Mouse (Mus musculus): ENCODE data around the gene Tgfbr3. TPM values are rescaled to one million over a fixed set of nuclear protein-coding genes. Genes with fewer than 3 reads are reported as not detected.
A peak's percentile ranks its signal among the peaks of the same experiment; 100 is the strongest.

Tgfbr3 gene
- polyA plus RNA-seq, 1 experiment, result 6.1 TPM

- Histone ChIP-seq H3K4me3 (ENCODE audit: insufficient read depth, low read length) (no peak overlapping the region), H3K27ac (ENCODE audit: insufficient read depth, low read length) (no peak overlapping the region), H3K4me1 (ENCODE audit: control insufficient read depth, insufficient read depth, low read length) (no peaks in the 10 kb centered on the region)
- no peak for TF ChIP-seq CTCF (IDR thresholded peaks at IDR 0.05; ENCODE audit: extremely low read depth, insufficient read depth, low read length)
- no peak for TF ChIP-seq POLR2A (IDR thresholded peaks at IDR 0.05; ENCODE audit: extremely low read depth, insufficient read depth, low read length)
These were observed 6.5 kb upstream of the Tgfbr3 start for GRCm38 (mm10) chr5:107295817-107296511.

GRCm38 (mm10) chr5:107295061-107295816, 5.8 kb upstream of the Tgfbr3 start:
- Histone ChIP-seq H3K4me3 (ENCODE audit: insufficient read depth, low read length) (no peak overlapping the region), H3K27ac (ENCODE audit: insufficient read depth, low read length) (no peak overlapping the region), H3K4me1 (ENCODE audit: control insufficient read depth, insufficient read depth, low read length) (no peaks in the 10 kb centered on the region)
- TF ChIP-seq CTCF (IDR thresholded peaks at IDR 0.05; ENCODE audit: extremely low read depth, insufficient read depth, low read length), result no peak
- TF ChIP-seq POLR2A (IDR thresholded peaks at IDR 0.05; ENCODE audit: extremely low read depth, insufficient read depth, low read length), result no peak

DNA sequence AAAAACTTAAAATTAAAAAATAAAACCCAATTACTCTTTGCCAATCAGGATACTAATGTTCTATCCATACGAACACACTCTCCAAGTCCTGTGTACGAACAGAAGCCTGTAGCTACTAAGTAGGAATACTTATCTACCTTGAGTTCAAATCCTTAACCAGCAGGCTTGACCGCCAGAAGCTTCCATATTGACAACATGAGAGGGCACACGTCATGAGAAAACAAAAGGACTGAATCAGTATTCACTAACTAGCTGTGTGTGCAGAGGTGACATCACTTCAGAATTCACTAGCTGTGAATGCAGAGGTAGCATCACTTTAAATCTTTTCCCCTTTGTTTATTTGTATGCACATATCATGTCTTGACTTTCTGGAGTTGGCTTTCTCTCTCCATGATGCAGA, 4.6 kb upstream of the Tgfbr3 start:
- Histone ChIP-seq H3K4me3 (ENCODE audit: insufficient read depth, low read length) (no peak overlapping the region), H3K4me1 (ENCODE audit: control insufficient read depth, insufficient read depth, low read length) (no peaks in the 10 kb centered on the region), H3K27ac (ENCODE audit: insufficient read depth, low read length) (no peak overlapping the region)
- TF ChIP-seq CTCF (IDR thresholded peaks at IDR 0.05; ENCODE audit: extremely low read depth, insufficient read depth, low read length) (no peak), POLR2A (IDR thresholded peaks at IDR 0.05; ENCODE audit: extremely low read depth, insufficient read depth, low read length) (no peak)

DNA sequence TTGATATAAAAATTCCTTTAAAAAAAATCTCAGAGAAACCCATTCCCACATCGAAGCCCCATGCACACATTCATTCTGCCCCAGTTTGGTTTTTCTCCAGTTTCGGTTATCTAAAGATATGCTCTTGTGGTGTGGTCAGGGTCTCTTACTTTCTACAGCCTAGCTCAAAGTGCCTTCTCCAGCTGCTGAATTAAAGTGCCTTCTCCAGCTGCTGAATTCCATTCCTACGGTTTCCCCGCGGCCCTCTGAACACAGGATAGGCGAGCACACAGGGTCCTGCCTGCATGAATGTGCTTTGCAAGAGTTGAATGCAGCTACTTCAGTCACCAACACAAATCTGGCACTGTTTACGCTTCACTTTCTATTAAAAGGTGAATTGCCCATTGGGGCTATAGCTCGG, 557 bp upstream of the Tgfbr3 start:
- H3K4me1 ChIP-seq (ENCODE audit: control insufficient read depth, insufficient read depth, low read length), result no peaks in the 10 kb centered on the region
- no peak overlapping the region for H3K27ac ChIP-seq (ENCODE audit: insufficient read depth, low read length)
- TF ChIP-seq CTCF (IDR thresholded peaks at IDR 0.05; ENCODE audit: extremely low read depth, insufficient read depth, low read length) (no peak), POLR2A (IDR thresholded peaks at IDR 0.05; ENCODE audit: extremely low read depth, insufficient read depth, low read length) (no peak)
- H3K4me3 ChIP-seq (ENCODE audit: insufficient read depth, low read length), result no peak overlapping the region; the same call in 1 of the 2 replicates

GRCm38 (mm10) chr5:107288427-107289233, 799 bp downstream of the Tgfbr3 start:
- H3K27ac ChIP-seq (ENCODE audit: insufficient read depth, low read length), result peak overlapping the region; percentile 68
- peak overlapping the region; percentile 98 for H3K4me3 ChIP-seq (ENCODE audit: insufficient read depth, low read length)
- TF ChIP-seq CTCF (IDR thresholded peaks at IDR 0.05; ENCODE audit: extremely low read depth, insufficient read depth, low read length) (no peak), POLR2A (IDR thresholded peaks at IDR 0.05; ENCODE audit: extremely low read depth, insufficient read depth, low read length) (no peak)
- H3K4me1 ChIP-seq (ENCODE audit: control insufficient read depth, insufficient read depth, low read length), result peaks cover 2% of the 10 kb centered on the region; the same call in 1 of the 2 replicates

- TF ChIP-seq POLR2A (IDR thresholded peaks at IDR 0.05; ENCODE audit: extremely low read depth, insufficient read depth, low read length), result no peak
- TF ChIP-seq CTCF (IDR thresholded peaks at IDR 0.05; ENCODE audit: extremely low read depth, insufficient read depth, low read length), result no peak
- Histone ChIP-seq H3K27ac (ENCODE audit: insufficient read depth, low read length) (no peak overlapping the region), H3K4me3 (ENCODE audit: insufficient read depth, low read length) (peak overlapping the region; percentile 98), H3K4me1 (ENCODE audit: control insufficient read depth, insufficient read depth, low read length) (peaks cover 6% of the 10 kb centered on the region; the same call in 1 of the 2 replicates)
These were observed 1.5 kb downstream of the Tgfbr3 start for GRCm38 (mm10) chr5:107287908-107288267.

GRCm38 (mm10) chr5:107287254-107287907, 2.0 kb downstream of the Tgfbr3 start:
- peak overlapping the region; percentile 98; the same call in 1 of the 2 replicates for H3K4me3 ChIP-seq (ENCODE audit: insufficient read depth, low read length)
- peaks cover 6% of the 10 kb centered on the region; the same call in 1 of the 2 replicates for H3K4me1 ChIP-seq (ENCODE audit: control insufficient read depth, insufficient read depth, low read length)
- H3K27ac ChIP-seq (ENCODE audit: insufficient read depth, low read length), result no peak overlapping the region
- TF ChIP-seq CTCF (IDR thresholded peaks at IDR 0.05; ENCODE audit: extremely low read depth, insufficient read depth, low read length) (peak; percentile 37; the same call in 1 of the 2 replicates), POLR2A (IDR thresholded peaks at IDR 0.05; ENCODE audit: extremely low read depth, insufficient read depth, low read length) (no peak)

DNA sequence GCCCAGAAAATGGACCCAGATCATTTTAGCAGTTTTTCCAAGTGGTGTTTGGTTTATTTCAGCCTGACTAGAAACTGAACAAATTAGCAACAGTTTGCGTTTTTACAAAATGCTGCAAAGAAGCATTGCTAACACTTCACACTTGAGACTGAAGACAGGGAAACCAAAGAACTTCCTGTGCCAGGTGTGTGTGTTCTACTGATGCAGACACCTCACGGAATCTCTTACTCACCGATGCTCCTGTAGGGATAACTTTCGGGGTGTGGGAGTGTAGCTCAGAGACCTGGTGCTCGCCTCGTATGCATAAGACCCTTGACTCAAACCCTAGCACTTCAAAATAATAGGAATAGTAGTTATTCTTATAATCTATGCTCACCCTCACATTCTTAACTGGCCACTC, 3.9 kb downstream of the Tgfbr3 start:
- peaks cover 6% of the 10 kb centered on the region; the same call in 1 of the 2 replicates for H3K4me1 ChIP-seq (ENCODE audit: control insufficient read depth, insufficient read depth, low read length)
- H3K4me3 ChIP-seq (ENCODE audit: insufficient read depth, low read length), result no peak overlapping the region
- no peak overlapping the region for H3K27ac ChIP-seq (ENCODE audit: insufficient read depth, low read length)
- no peak for TF ChIP-seq POLR2A (IDR thresholded peaks at IDR 0.05; ENCODE audit: extremely low read depth, insufficient read depth, low read length)
- no peak for TF ChIP-seq CTCF (IDR thresholded peaks at IDR 0.05; ENCODE audit: extremely low read depth, insufficient read depth, low read length)
